Mouse (Mus musculus) stomach, embryonic 15.5 days (tissue): ENCODE results near the gene Faim2. TPM values are rescaled to one million over a fixed set of nuclear protein-coding genes. Genes with fewer than 3 reads are reported as not detected.
A peak's percentile ranks its signal among the peaks of the same experiment; 100 is the strongest.

Experiments used
- ATAC-seq: fragments of 200-750 bp; cut with Nextera tagmentation; 2 replicates; pipeline ENCODE4 v1.8.0; 2017; ENCODE audit warnings: low read depth, moderate number of reproducible peaks, moderate TSS enrichment; ENCODE audit not compliant: insufficient read depth, low FRiP score
- H3K27ac ChIP-seq: fragments of 300-500 bp; sonication (generic); 2 replicates; pipeline ENCODE4 v1.5.1; 2015; ENCODE audit warnings: mild to moderate bottlenecking, inconsistent platforms
- H3K27me3 ChIP-seq: fragments of 300-500 bp; sonication (generic); replicated peaks from 2 replicates; pipeline ENCODE4 v1.6.1; 2015; ENCODE audit warnings: inconsistent platforms
- H3K36me3 ChIP-seq: fragments of 300-500 bp; sonication (generic); 2 replicates; pipeline ENCODE4 v1.6.1; 2015; ENCODE audit warnings: inconsistent platforms
- H3K4me1 ChIP-seq: fragments of 300-500 bp; sonication (generic); 2 replicates; pipeline ENCODE4 v1.6.1; 2015; ENCODE audit warnings: inconsistent platforms
- H3K4me2 ChIP-seq: fragments of 300-500 bp; sonication (generic); 2 replicates; pipeline ENCODE4 v1.6.1; 2015; ENCODE audit warnings: mild to moderate bottlenecking, inconsistent platforms
- H3K4me3 ChIP-seq: fragments of 300-500 bp; sonication (generic); replicated peaks from 2 replicates; pipeline ENCODE4 v1.5.1; 2015; ENCODE audit warnings: inconsistent platforms
- H3K9ac ChIP-seq: fragments of 300-500 bp; sonication (generic); 2 replicates; pipeline ENCODE4 v1.6.1; 2015; ENCODE audit warnings: inconsistent platforms
- H3K9me3 ChIP-seq: fragments of 300-500 bp; sonication (generic); 2 replicates; pipeline ENCODE4 v1.6.1; 2016; ENCODE audit warnings: inconsistent platforms
- whole genome bisulfite sequencing: fragments of 180-500 bp; shearing (Covaris S2); methylation state at CpG from one replicate; pipeline ENCODE4 v1.1.7; 2015; 5-methylcytosine and 5-hydroxymethylcytosine counted together
- polyA plus RNA-seq: library from polyadenylated mRNA; unstranded; fragments of >200 nt; fragmentation: Nextera tagmentation; extraction: Ambion mirVana; gene quantifications from 2 replicates; pipeline ENCODE4 v1.2.1, GENCODE M21; 2015

The Faim2 gene
- polyA plus RNA-seq, 1 experiment from 2014 or later: 0.92 TPM

- 60% methylated on average over 15 of the region's 15 CpGs for WGBS
- H3K4me1 ChIP-seq: peaks cover 38% of the 10 kb centered on the region
- H3K27ac ChIP-seq: no peak overlapping the region
Measured at GRCm38 (mm10) chr15:99505324-99506095, 22.5 kb downstream of the Faim2 start.

GRCm38 (mm10) chr15:99503256-99503655, 24.7 kb downstream of the Faim2 start:
- H3K27ac ChIP-seq: no peak overlapping the region
- H3K27me3 ChIP-seq: 0 out of 2 replicates have a peak, but pooled peaks cover 8% of the 10 kb centered on the region
- H3K4me1 ChIP-seq: peaks cover 51% of the 10 kb centered on the region
- no peak for ATAC-seq
- H3K4me3 ChIP-seq: no peak overlapping the region
- no peak overlapping the region for H3K4me2 ChIP-seq
- no peaks in the 10 kb centered on the region for H3K36me3 ChIP-seq
- H3K9me3 ChIP-seq: no peaks in the 10 kb centered on the region
- no peak overlapping the region for H3K9ac ChIP-seq
- WGBS: 65% methylated on average over 5 of the region's 5 CpGs

More at GRCm38 (mm10) chr15:99505324-99506095, 22.5 kb downstream of the Faim2 start:
- H3K9ac ChIP-seq: no peak overlapping the region
- no peaks in the 10 kb centered on the region for H3K27me3 ChIP-seq
- H3K36me3 ChIP-seq: no peaks in the 10 kb centered on the region
- H3K9me3 ChIP-seq: no peaks in the 10 kb centered on the region
- H3K4me3 ChIP-seq: no peak overlapping the region
- H3K4me2 ChIP-seq: no peak overlapping the region; the same call in 1 of the 2 replicates
- no peak for ATAC-seq

DNA sequence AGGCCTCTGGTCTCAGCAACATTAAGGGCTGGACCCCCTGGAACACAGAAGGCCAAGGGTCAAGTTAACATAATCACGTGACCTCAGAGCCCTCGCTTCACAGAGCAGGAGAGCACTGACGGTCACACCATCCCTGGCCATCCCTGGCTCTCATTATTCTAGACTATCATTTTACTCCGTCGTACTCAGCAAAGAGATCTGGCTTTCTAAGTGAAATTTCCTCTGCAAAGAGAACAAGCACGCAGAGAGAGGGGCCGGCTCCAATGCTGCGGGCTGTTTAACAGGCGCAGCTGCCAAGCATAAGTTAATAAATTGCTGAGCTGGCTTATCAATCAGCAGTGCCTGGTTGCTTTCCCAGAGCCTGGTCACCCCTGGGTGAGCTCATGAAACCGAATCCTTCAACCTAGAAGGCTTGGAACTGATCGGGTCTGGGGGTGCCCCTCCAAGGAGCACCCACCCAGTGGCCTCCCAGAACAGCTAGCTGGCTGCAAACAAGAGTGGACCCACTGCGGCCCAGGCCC, 25.6 kb downstream of the Faim2 start:
- Histone ChIP-seq H3K36me3 (no peaks in the 10 kb centered on the region), H3K27ac (peak overlapping the region; percentile 78), H3K4me3 (no peak overlapping the region), H3K27me3 (0 out of 2 replicates have a peak, but pooled peaks cover 8% of the 10 kb centered on the region), H3K4me2 (0 out of 2 replicates have a peak overlapping the region, but pooled peaks have one; percentile 0), H3K9me3 (no peaks in the 10 kb centered on the region), H3K4me1 (peaks cover 60% of the 10 kb centered on the region), H3K9ac (no peak overlapping the region)
- peak; percentile 32; the same call in 1 of the 2 replicates for ATAC-seq
- WGBS: 25% methylated on average over 12 of the region's 12 CpGs

DNA sequence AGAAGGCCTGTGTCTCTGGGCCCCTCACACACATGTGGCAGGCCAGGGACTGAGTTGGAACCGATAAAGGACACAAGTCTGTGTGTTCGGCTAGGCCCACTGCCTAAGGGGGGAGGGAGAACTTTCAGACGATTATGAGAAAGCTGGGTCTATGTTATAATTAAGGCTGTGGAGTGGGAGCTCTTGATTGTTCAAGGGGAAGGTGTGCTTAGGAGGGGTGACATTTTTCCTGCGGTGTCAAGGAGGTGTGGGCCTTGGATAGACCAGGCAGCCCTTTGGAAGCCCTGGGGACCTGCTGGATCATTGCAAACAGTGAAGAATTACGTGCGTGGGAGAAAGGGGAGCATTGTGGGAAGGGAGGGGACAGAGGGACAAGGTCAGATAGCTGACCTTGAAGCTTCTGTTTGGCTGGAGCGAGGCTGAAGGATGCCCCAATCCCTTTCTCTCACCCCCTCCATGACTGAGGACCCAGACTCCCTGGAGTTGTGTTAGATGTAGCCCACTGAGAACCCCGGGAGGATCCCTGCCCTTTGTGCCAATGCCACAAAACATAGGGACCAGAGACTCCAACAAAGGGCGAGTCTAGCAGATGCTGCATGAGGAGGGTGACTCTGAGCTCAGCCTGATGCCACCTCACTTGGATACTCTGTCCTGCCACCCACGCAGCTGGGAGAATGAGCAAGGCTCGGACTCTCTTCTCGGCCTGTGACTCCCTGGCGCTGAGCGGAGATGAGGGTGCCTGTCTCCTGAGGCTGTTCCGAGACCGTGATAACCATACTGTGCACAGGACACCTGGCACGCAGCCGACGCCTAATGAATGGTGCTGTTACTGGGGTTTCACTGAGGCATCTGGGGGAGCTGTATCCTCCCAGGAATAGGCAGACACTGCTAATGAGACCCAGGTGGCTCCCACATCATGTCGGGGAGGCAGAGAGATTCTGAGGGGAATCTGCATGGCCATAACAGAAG, 26.4 kb downstream of the Faim2 start:
- H3K9ac ChIP-seq: no peak overlapping the region
- peak overlapping the region; percentile 78; the same call in 1 of the 2 replicates for H3K27ac ChIP-seq
- WGBS: 72% methylated on average over 20 of the region's 20 CpGs
- ATAC-seq: no peak
- 0 out of 2 replicates have a peak, but pooled peaks cover 8% of the 10 kb centered on the region for H3K27me3 ChIP-seq
- H3K4me1 ChIP-seq: peaks cover 62% of the 10 kb centered on the region
- H3K36me3 ChIP-seq: no peaks in the 10 kb centered on the region
- H3K9me3 ChIP-seq: no peaks in the 10 kb centered on the region
- no peak overlapping the region for H3K4me2 ChIP-seq
- no peak overlapping the region for H3K4me3 ChIP-seq

- 40% methylated on average over 5 of the region's 5 CpGs for WGBS
- Histone ChIP-seq H3K27me3 (0 out of 2 replicates have a peak, but pooled peaks cover 8% of the 10 kb centered on the region), H3K4me3 (no peak overlapping the region), H3K9me3 (no peaks in the 10 kb centered on the region), H3K4me1 (peaks cover 52% of the 10 kb centered on the region), H3K4me2 (no peak overlapping the region), H3K36me3 (no peaks in the 10 kb centered on the region), H3K9ac (no peak overlapping the region), H3K27ac (no peak overlapping the region)
- no peak for ATAC-seq
Measured at GRCm38 (mm10) chr15:99500320-99500719, 27.6 kb downstream of the Faim2 start.

DNA sequence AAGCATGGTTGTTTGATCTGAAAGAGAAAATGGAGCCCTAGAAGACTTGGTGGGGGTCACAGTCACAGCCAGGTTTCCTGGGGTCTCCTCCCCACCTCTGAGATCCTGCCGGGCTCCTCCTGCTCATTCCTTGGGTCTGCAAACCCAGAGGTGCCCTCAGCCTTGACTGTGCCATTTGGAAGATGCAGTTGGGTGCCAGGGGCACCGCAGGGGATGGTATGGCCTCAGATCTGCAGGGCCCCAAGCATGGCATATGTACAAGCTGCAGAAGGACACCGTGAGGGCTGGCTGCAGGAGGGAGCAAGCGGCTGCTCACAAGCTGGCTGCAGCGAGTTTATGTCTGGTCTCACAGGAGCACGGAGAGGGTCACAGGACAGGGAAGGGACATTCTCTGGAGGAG, 28.2 kb downstream of the Faim2 start:
- 0 out of 2 replicates have a peak, but pooled peaks cover 8% of the 10 kb centered on the region for H3K27me3 ChIP-seq
- no peak for ATAC-seq
- H3K9me3 ChIP-seq: no peaks in the 10 kb centered on the region
- no peak overlapping the region for H3K4me3 ChIP-seq
- 46% methylated on average over 6 of the region's 6 CpGs for WGBS
- H3K4me1 ChIP-seq: peaks cover 47% of the 10 kb centered on the region
- no peak overlapping the region for H3K27ac ChIP-seq
- no peak overlapping the region for H3K4me2 ChIP-seq
- no peak overlapping the region for H3K9ac ChIP-seq
- no peaks in the 10 kb centered on the region for H3K36me3 ChIP-seq

DNA sequence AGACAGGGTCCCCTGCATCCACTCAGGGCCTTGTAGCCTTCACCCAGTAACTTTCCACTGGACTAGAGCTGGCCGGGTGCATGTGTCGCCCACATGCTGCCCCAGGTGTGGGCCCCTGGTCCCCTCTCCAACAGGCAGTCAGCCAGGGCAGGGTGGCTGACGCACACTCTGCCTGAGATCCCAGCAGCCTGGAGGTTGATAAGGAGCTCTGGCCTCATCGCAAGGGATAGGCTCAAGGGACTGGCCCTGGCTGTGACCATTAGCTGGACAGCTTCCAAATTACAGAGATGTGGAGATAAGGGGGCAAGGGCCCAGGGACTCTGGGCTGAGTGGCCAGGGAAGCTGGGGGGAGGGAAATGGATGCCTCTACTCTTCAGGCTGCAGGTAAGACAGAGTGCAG, 29.2 kb downstream of the Faim2 start:
- Histone ChIP-seq H3K4me3 (no peak overlapping the region), H3K27ac (no peak overlapping the region; the same call in 1 of the 2 replicates), H3K9me3 (no peaks in the 10 kb centered on the region), H3K4me1 (peaks cover 42% of the 10 kb centered on the region), H3K9ac (no peak overlapping the region), H3K4me2 (no peak overlapping the region), H3K36me3 (no peaks in the 10 kb centered on the region), H3K27me3 (0 out of 2 replicates have a peak, but pooled peaks cover 8% of the 10 kb centered on the region)
- WGBS: 37% methylated on average over 4 of the region's 4 CpGs
- ATAC-seq: peak; percentile 62; the same call in 1 of the 2 replicates

GRCm38 (mm10) chr15:99498356-99498755, 29.6 kb downstream of the Faim2 start:
- Histone ChIP-seq H3K36me3 (no peaks in the 10 kb centered on the region), H3K4me1 (peaks cover 38% of the 10 kb centered on the region)

GRCm38 (mm10) chr15:99497527-99498242, 30.3 kb downstream of the Faim2 start:
- Histone ChIP-seq H3K4me1 (peaks cover 36% of the 10 kb centered on the region), H3K9me3 (no peaks in the 10 kb centered on the region), H3K27me3 (0 out of 2 replicates have a peak, but pooled peaks cover 8% of the 10 kb centered on the region), H3K36me3 (no peaks in the 10 kb centered on the region), H3K4me2 (no peak overlapping the region; the same call in 1 of the 2 replicates), H3K27ac (no peak overlapping the region), H3K9ac (no peak overlapping the region), H3K4me3 (no peak overlapping the region)
- 45% methylated on average over 12 of the region's 12 CpGs for WGBS
- no peak for ATAC-seq

More at GRCm38 (mm10) chr15:99498356-99498755, 29.6 kb downstream of the Faim2 start:
- H3K27ac ChIP-seq: no peak overlapping the region; the same call in 1 of the 2 replicates
- ATAC-seq: no peak
- H3K9me3 ChIP-seq: no peaks in the 10 kb centered on the region
- H3K27me3 ChIP-seq: 0 out of 2 replicates have a peak, but pooled peaks cover 8% of the 10 kb centered on the region
- WGBS: 68% methylated on average over 4 of the region's 4 CpGs
- no peak overlapping the region for H3K4me3 ChIP-seq
- no peak overlapping the region for H3K9ac ChIP-seq
- no peak overlapping the region for H3K4me2 ChIP-seq

DNA sequence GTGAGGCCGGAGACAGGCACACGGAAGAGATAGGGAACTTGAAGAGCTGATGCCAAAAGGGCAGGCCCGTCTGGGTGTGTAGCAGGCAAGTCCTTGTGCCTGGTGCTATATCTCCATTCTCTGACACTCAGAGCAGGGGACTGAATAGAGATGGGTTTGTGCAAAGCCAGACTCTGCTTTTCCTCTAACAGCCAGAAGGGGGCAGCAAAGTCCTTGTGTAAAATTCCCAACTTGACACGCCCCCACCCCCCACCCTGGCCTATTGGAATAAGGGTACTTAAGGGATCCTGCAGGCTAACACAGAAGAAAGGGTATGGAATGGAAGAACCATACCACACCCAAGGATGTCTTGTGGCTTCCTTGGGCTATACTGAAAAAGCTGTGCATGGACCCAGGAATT, 30.9 kb downstream of the Faim2 start:
- peaks cover 31% of the 10 kb centered on the region for H3K4me1 ChIP-seq
- no peak for ATAC-seq
- no peaks in the 10 kb centered on the region for H3K9me3 ChIP-seq
- WGBS: 9% methylated on average over 4 of the region's 4 CpGs
- no peak overlapping the region for H3K4me2 ChIP-seq
- H3K27ac ChIP-seq: no peak overlapping the region
- no peaks in the 10 kb centered on the region for H3K36me3 ChIP-seq
- no peak overlapping the region for H3K9ac ChIP-seq
- H3K4me3 ChIP-seq: no peak overlapping the region
- 0 out of 2 replicates have a peak, but pooled peaks cover 8% of the 10 kb centered on the region for H3K27me3 ChIP-seq

DNA sequence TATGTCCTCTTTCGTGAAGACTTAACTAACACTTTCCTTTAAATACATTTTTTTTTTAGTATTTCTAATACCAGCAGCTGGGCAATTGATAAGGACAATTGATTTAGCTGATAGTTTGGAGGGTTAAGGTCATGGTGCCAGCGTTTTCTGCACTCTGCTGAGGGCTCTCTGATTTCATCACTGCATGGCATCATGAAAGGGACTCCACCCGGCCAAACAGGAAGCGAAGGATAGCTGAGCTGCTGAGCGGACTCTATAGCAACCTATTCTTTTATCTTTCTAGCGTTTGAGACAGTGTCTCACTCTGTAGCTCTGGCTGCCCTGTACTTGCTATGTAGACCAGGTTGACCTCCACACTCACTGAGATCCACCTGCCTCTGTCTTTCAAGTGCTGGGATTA, 43.2 kb downstream of the Faim2 start:
- H3K27me3 ChIP-seq: no peaks in the 10 kb centered on the region
- no peak for ATAC-seq
- H3K9ac ChIP-seq: no peak overlapping the region
- no peak overlapping the region for H3K27ac ChIP-seq
- H3K4me2 ChIP-seq: no peak overlapping the region
- H3K9me3 ChIP-seq: no peaks in the 10 kb centered on the region
- H3K4me3 ChIP-seq: no peak overlapping the region
- no peaks in the 10 kb centered on the region for H3K4me1 ChIP-seq
- WGBS: 51% methylated on average over 6 of the region's 6 CpGs
- no peaks in the 10 kb centered on the region for H3K36me3 ChIP-seq
